Mouse (Mus musculus) telencephalon, adult 2 months (tissue): ENCODE measurements around the gene Gon7.

Source experiments
- DNase-seq: peaks from one replicate; pipeline ENCODE4 v3.0.0-alpha.2; 2011; ENCODE audit warnings: low read depth, low spot score

Gon7 gene

DNA sequence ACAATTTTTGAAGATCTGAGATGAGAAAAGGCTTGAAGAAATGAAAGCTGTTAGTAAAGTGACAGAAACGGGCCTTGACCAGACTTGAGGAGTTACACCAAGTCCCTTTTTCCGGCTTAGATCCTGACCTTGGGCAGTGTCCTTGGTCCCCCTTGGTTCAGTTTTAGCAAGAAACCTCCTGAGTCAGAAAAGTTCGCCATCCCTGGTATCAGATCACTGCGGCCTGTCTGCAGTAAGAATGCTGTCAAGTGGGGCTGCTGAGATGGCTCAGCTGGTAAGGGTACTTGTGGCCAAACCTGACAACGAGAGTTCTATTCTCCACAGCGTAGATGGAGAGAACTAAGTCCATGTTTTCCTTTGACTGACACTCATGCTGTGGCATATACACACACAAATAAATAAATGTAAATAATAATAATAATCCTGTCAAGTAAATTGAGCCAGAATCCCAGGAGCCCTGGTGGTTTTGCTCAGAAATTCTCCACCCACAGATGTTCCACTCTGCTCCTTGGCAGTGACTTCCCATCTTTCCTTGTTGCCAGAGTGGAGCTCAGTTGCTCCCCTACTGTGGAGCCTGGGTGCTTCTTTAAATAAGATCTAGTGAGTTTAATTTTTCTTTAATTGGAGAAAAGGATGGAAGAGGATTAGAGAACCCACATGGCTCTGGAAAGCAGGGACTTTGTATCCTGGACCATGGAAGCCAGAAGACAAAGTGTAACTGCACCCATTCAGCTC, 51.5 kb downstream of the Gon7 start:
- DNase-seq = peak; percentile 60

DNA sequence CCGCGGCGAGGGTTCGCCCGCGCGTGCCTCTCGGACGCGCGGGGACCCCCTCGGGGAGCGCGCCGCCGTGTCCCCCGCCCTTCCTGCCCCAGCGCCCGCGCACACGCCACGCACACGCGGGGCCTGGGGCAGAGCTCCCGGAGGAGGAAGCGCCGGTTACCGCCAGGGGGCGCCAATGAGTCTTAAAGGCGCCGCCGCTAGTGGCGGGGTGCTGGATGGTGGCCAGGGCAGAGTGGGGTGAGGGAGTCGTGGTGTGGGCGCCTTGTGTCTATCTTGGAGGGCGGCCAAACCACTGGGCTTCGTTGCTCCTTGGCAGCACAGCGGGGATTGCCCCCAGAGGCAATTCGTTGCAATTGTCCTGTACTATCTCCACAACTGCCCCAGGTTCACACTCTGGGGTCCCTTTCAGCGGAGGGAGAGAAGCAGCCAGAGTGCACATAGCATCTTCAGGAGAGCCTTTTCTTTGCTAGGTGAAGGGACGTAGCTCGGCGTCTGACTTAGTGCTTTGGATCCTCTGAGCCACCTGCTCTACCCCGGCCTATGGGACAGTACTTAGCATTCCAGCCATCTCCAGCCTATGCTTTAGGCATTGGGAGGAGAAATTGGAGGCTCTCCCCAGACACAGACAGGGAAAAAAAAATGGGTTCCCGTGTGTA, 52.3 kb downstream of the Gon7 start:
- peak; percentile 43 for DNase-seq

DNA sequence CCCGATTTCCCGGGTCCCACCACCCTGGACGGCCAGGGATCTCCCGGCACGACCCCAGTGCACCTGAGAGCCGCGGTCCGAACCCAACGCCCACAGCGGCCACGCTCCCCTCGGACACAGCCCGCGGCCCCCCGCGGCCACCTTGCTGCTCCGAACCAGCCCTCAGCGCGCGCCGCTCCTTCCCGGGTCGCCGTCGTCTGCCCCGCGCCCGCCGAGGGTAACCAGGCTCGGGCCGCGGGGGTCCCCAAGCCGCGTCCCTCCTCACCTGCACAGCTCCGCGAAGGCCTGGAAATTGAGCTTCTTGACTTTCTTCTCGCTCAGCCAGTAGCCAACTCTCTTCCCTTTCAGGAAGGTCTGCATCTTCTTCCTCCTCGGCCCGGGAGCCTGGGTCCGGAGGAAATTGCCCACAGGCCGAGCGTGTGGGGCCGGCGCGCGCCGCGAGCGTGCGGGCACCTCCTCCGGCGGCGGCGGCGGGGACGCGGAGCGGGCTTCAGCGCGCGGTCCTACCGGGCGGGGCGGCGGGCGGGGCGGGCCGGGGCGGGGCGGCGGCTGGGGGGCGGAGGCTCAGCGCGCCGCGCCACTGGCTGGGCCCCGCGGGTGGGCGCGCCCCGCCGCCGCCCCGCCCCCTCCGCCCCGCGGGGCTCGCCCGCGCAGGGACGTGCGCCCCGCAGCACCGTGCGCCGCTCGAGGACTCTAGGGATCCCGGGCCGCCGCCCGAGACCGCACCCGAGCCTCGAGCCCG, 53.0 kb downstream of the Gon7 start, which contains the start of gene Itpk1:
TSS of gene Itpk1 (minus strand) at position 474 of the 742 bp plus-strand sequence.
- no peak for DNase-seq

DNA sequence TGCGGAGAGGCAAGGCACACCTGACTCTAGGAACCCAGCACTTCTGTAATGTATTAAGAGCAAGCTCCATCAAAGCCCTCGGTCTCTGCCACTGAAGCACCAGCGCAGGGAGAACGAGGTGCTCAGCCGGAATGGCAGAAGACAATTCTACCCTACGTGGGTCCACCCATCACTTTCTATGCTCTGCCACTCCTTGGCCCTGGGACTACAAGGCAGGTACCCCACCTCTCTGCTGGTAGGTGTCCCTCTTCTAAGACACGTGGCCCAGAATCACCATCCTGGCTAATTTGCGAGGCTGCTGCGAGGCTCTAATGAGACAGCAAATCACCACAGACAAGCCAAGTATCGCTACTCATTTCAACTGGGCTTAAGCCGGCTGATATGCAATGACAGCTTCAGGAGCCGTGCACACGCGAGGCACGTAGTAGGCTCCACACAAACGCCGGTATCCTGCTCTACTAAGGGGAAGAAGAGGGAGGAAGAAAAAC, 53.6 kb downstream of the Gon7 start:
- no peak for DNase-seq

DNA sequence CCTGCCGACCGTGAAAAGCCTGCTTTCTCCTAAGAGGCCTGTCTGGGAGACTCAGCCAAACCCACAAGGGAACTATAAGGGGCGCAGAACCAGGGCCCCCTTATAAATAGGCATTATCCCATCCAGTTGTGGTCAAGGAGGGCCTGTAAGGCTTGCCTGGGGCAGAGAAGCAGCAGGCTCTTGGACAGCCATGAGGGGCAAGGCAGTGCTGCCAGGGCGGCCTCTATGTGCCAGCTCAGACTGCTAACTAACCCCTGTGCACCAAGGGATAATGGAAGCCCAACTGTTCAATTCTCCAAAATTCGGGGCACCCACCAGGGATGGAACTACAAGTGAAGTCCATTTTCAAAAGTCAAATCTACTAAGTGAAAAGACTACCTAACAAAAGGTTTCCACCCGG, 54.2 kb downstream of the Gon7 start:
- DNase-seq = no peak
